Mouse (Mus musculus) hematopoietic stem cell, adult 5-6 weeks (primary cell): Measurements from ENCODE around the gene Esr1. TPM values are rescaled to one million over a fixed set of nuclear protein-coding genes. Genes with fewer than 3 reads are reported as not detected.

Source experiments
- total RNA-seq: library from RNA; stranded (forward); fragments of 172-1452, 232-1000 nt; gene quantifications from 2 replicates; pipeline ENCODE4 v1.2.3, GENCODE M21; 2017

The Esr1 gene
- total RNA-seq, 1 experiment from 2014 or later = 19.2 TPM

Other genes starting within 250 kb of the Esr1 start
- gene Zbtb2, start 223.5 kb upstream of the Esr1 start, total RNA-seq = 13.9 and 15.9 TPM in 2 replicates
- gene Rmnd1, start 179.2 kb upstream of the Esr1 start, total RNA-seq = 38.5 and 46.7 TPM in 2 replicates
- 19.3 and 31.4 TPM in 2 replicates for gene Armt1, start 179.1 kb upstream of the Esr1 start, total RNA-seq
- not detected in 2 replicates for gene Ccdc170, start 129.1 kb upstream of the Esr1 start, total RNA-seq